Mouse (Mus musculus) WW6 (cell line): ENCODE data around the gene F830045P16Rik.

Experiments
- DNase-seq: peaks from one replicate; pipeline ENCODE4 v3.0.0-alpha.2; 2013; ENCODE audit warnings: low read depth, low spot score

F830045P16Rik gene

DNA sequence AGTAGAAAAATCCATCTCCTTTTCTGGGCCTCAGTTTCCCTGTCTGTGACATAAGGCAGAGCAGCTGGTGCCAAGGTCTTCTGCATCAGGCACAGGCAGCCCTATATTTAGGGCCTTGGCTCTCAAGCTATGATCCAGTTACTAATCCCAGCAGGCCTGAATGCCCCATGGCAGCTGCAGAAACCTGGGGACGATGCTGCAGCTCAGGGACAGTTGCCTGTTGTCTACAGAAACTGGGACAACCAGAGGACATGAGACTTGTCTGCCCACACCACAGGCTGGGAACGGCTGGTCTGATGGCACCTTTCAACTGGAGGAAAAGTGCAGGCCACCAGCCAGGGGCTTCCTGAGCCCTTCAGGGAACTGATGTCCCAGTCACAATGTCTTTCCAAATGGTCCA lies at the start of gene F830045P16Rik:
TSS of gene F830045P16Rik (minus strand) at position 226 of the 400 bp plus-strand sequence.
- no peak for DNase-seq

DNA sequence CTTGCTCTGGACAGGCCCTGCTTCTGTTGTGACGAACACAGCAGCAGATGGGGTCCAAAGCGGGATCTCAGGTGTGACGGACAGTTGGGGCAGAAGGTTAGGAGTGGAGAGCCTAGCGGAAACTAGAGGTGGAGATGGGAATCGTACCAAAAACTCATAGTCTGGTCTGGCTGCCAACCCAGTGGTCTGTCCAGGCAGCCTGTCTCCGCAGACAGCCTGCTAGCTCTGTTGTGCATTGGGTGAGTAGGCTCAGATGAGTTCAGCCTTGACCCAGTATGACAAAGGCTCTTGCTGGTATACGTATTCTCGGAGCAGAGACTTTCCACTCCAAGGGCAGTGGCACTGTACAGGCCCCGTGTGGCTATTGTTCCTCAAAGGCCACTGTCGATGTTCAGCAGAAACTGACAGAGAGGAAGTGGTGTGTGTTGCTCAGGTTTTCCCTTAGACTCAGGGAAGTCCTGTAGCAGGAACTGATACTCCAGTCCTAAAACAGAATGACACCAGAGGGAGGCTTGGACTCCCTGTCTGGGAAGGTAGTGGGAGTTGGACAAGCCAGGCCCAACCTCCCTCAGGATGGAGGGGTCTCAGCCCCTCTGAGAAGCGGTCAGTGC lies 49.6 kb upstream of the F830045P16Rik start:
- DNase-seq: no peak

GRCm38 (mm10) chr2:129584905-129585304 lies 48.5 kb upstream of the F830045P16Rik start:
- no peak for DNase-seq

DNA sequence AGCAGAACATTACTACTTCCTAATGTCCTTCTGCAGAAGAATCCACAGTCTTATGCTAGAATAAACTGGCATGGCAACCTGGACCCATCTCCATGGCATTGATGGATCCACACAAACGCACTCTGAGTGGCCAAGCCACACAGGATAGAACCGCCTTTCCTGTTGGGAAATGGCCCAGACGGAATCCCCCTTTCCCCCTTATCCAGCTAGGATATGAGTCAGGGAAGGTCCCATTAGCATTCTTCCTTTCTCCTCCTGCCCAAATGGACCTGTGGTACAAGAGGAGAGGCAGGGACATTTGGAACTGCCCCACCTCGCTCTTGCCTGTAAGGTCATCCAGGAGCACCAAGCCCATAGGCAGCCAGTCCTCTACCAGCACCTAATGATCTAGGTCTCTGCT lies 45.9 kb upstream of the F830045P16Rik start:
- no peak for DNase-seq

GRCm38 (mm10) chr2:129581826-129582225 lies 45.4 kb upstream of the F830045P16Rik start:
- DNase-seq: no peak

DNA sequence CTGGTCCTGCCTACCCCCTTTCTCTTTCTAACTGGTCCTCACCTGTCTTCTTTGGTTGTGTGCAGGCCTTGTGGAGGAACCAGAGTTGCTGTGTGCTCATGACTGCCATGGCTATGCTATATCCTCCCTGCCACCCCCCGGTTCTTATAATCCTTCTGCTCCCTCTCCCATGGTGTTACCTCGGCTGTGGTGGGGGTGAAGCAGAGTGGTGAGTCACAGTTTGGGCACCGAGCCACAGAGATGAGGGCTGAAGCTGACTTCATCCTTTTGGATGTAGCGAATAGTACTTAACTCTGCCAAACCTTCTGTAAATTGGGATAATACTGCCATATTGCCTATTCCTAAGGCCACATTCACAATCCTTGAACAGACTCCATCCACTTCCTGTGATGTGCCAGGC lies 44.3 kb upstream of the F830045P16Rik start:
- no peak for DNase-seq

DNA sequence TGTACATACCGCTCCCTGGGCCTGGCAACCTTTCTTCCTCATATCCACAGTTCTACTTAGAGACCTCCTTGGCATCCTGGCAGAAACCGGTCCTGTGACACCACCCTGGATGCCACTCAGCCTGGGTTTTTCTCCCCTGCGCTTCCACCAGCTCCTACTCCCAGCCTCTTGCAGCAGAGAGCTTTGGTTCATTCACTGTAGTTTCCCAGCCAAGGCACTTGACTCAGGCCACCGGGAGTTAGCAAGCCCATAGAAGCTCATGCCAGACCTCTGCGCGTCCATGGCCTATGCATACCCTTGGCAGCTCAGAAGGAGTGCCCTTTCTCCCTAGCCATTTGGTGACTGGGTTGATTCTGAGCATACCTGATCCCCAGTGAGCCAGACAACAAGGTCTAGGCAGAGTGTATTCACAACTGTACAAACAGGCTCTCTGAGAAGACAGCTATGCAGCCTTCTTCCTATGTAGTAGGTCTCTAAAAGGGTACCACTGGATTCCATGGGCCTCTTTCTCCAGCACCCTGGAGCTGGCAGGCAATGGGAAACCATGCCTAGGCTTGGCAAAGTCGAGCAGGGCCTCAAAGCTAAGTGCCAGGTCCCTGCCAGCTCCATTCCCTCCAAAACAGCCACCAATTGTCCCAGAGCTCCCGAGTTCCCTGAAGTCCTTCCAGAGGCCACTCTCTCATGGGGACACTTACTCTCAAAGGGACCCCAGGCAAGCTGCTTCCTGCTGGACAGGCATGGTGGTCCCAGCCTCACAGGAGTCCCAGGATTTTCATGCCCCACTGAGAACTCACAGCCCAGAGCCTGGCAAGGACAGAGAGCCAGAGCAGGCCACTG lies 40.4 kb upstream of the F830045P16Rik start:
- DNase-seq: no peak

- no peak for DNase-seq
Observed at GRCm38 (mm10) chr2:129575113-129575512, 38.7 kb upstream of the F830045P16Rik start.

DNA sequence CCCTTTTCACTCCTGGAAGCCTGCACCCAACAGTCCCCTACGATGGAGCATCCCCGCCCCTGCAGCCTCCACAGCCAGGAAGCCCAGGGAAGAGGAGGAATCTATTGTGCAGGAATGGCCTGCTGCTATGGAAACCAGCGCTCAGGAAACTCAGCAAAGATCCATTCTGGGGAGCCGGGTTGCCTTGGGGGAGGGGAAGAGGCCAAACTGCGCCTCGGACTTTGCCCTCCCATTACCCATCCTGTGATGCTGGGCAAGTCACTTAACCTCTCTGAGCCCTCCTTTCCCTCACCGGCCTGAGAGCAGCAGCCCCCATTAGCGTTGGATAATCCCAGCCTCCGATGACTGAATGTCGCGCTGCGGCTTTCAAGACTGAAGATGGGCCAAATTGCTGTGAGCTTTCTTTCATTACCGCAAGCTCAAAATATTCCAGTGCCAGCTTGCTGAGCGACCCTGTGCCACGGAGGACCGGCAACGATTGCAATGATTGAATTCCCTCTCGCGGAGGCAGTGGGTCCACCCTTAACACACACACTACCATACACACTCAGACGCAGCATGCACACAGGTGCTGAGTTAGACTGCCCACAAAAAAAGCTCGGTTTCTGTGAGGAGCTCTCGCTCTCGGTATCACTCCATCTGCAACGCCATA lies 38.1 kb upstream of the F830045P16Rik start:
- no peak for DNase-seq

GRCm38 (mm10) chr2:129573701-129574273 lies 37.4 kb upstream of the F830045P16Rik start:
- no peak for DNase-seq

GRCm38 (mm10) chr2:129569556-129569955 lies 33.2 kb upstream of the F830045P16Rik start:
- no peak for DNase-seq

GRCm38 (mm10) chr2:129569120-129569519 lies 32.7 kb upstream of the F830045P16Rik start:
- DNase-seq: no peak

GRCm38 (mm10) chr2:129563944-129564709 lies 27.7 kb upstream of the F830045P16Rik start:
- no peak for DNase-seq

DNA sequence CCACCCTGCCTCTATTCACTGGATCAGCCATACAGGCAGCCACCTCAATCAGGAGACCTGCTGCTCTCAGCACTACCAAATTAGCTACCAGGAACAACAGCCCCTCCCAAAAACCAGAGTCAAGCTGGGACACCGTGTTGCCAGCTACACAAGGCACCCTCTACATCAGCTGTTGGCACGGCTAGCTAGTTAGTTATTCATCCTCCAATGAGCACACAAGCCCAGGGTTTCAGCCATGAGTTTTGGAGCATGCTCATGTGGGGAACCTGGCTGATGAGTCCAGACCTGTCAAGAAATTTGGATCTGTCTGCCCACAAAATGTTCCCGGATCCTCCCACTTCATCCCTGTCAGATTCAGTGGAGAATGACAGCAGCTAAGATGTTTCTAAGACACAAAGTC lies 25.4 kb upstream of the F830045P16Rik start:
- DNase-seq: no peak

DNA sequence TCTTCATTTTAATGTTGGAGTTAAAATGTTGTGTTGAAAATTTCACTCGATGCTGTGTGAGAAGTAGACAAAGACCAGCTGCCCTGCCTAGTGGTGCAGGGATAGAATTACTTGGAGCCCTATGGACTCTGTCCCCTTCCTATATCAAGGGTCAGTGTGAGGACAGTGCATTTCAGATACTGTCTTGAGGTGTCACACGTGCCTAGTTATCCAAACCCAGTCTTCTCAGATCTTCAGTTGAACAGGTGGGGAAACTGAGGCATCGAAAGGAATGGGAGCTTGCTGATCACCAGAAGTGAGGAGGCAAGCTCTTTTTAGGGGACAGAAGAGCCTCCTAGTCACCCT lies 22.4 kb upstream of the F830045P16Rik start:
- DNase-seq: no peak

DNA sequence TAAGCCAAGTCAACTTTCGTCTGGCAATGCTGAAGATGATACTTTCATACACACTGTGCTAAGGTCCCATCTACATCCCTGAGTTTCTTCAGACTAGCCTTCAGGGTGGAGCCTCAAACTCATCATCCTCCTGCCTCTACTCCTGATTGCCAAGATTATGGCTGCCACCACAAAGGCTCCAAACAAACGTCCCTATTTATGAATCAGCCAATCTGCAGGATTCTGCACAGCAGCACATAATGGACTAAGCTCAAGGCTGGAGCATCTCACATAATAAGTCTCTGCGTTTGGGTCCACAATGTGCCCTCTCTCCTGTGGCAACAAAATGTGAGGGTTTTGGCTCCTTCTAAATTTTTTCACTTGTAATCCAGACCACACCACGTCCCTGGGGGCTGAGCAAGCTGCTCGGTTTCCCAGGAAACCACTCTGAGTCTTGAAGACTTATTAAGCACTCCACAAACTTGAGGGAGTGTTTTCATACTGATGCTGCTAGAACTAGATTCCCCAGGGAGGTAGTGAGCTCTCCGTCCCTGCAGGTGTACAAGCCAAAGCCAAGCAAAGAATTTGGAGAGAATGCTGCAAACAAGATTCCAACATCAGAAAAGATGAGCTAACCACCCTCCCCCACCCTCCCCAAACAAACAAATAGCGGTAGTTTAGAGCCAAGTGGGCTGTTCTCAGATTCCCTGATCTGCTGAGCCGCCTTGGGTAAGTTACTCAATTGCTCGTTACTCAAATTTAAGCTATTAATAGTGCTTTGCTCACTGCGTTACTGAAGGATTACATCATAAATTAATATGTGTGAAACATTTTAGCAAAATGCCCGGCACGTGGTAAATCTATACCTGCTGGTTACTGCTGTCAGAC lies 21.8 kb upstream of the F830045P16Rik start:
- DNase-seq: no peak

GRCm38 (mm10) chr2:129556081-129556480 lies 19.7 kb upstream of the F830045P16Rik start:
- no peak for DNase-seq

- no peak for DNase-seq
Observed at GRCm38 (mm10) chr2:129550781-129551180, 14.4 kb upstream of the F830045P16Rik start.

- DNase-seq: no peak
Observed at GRCm38 (mm10) chr2:129549537-129550135, 13.2 kb upstream of the F830045P16Rik start.

DNA sequence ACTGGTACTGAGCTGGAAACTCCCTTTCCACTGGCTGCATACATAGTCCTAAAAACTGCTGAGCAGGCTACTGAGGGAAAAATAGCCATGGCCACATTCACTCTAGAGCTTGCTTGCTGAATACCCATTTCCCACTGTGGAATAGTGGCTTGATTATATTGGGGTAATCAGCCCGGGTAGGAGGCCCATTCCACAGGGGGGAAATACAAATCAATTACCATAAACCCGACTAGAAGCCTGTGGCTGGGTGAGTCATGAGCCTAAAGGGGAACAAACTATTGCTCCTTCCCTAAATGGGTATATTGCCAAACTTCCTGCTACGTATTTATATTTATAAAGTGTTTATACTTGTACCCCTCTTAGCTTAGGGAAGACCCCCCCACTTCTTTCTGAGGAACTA lies 10.4 kb upstream of the F830045P16Rik start:
- DNase-seq: no peak
